Mouse (Mus musculus): ENCODE data around the gene Th. TPM values are rescaled to one million over a fixed set of nuclear protein-coding genes. Genes with fewer than 3 reads are reported as not detected.

The Th gene
- polyA plus RNA-seq (2012; rRNA removed): 14.8 and 17.9 TPM in 2 replicates

- DNase-seq (ENCODE audit: low read depth): no peak
- no peak for TF ChIP-seq POLR2A (IDR thresholded peaks at IDR 0.05; ENCODE audit: borderline replicate concordance, extremely low read depth, insufficient read depth, insufficient read length, poor library complexity, severe bottlenecking)
- TF ChIP-seq CTCF (IDR thresholded peaks at IDR 0.05; ENCODE audit: borderline replicate concordance, extremely low read depth, insufficient read depth, insufficient read length): no peak
Measured at GRCm38 (mm10) chr7:142931028-142931427, at the start of gene Th. Gene Th, minus strand, starts transcription at chr7:142931128.

- TF ChIP-seq POLR2A (IDR thresholded peaks at IDR 0.05; ENCODE audit: borderline replicate concordance, extremely low read depth, insufficient read depth, insufficient read length, poor library complexity, severe bottlenecking) (no peak), CTCF (IDR thresholded peaks at IDR 0.05; ENCODE audit: borderline replicate concordance, extremely low read depth, insufficient read depth, insufficient read length) (no peak)
- peak; percentile 51 for DNase-seq (ENCODE audit: low read depth)
Measured at GRCm38 (mm10) chr7:142968809-142969511, 38.0 kb upstream of the Th start, which contains the start of gene Ascl2. Gene Ascl2, minus strand, starts transcription at chr7:142969264.

GRCm38 (mm10) chr7:142967884-142968808, 37.2 kb upstream of the Th start:
- peak; percentile 28; the same call in 1 of the 2 replicates for TF ChIP-seq CTCF (IDR thresholded peaks at IDR 0.05; ENCODE audit: borderline replicate concordance, extremely low read depth, insufficient read depth, insufficient read length)
- no peak for TF ChIP-seq POLR2A (IDR thresholded peaks at IDR 0.05; ENCODE audit: borderline replicate concordance, extremely low read depth, insufficient read depth, insufficient read length, poor library complexity, severe bottlenecking)
- peak; percentile 93 for DNase-seq (ENCODE audit: low read depth)

- TF ChIP-seq CTCF (IDR thresholded peaks at IDR 0.05; ENCODE audit: borderline replicate concordance, extremely low read depth, insufficient read depth, insufficient read length): no peak
- TF ChIP-seq POLR2A (IDR thresholded peaks at IDR 0.05; ENCODE audit: borderline replicate concordance, extremely low read depth, insufficient read depth, insufficient read length, poor library complexity, severe bottlenecking): no peak
- DNase-seq (ENCODE audit: low read depth): peak; percentile 17
Measured at GRCm38 (mm10) chr7:142967414-142967883, 36.5 kb upstream of the Th start.

- DNase-seq (ENCODE audit: low read depth): peak; percentile 4
- TF ChIP-seq CTCF (IDR thresholded peaks at IDR 0.05; ENCODE audit: borderline replicate concordance, extremely low read depth, insufficient read depth, insufficient read length): no peak
- no peak for TF ChIP-seq POLR2A (IDR thresholded peaks at IDR 0.05; ENCODE audit: borderline replicate concordance, extremely low read depth, insufficient read depth, insufficient read length, poor library complexity, severe bottlenecking)
Measured at GRCm38 (mm10) chr7:142959752-142960151, 28.8 kb upstream of the Th start.

- no peak for DNase-seq (ENCODE audit: low read depth)
- TF ChIP-seq POLR2A (IDR thresholded peaks at IDR 0.05; ENCODE audit: borderline replicate concordance, extremely low read depth, insufficient read depth, insufficient read length, poor library complexity, severe bottlenecking) (no peak), CTCF (IDR thresholded peaks at IDR 0.05; ENCODE audit: borderline replicate concordance, extremely low read depth, insufficient read depth, insufficient read length) (no peak)
Measured at GRCm38 (mm10) chr7:142958817-142959216, 27.9 kb upstream of the Th start.

- TF ChIP-seq CTCF (IDR thresholded peaks at IDR 0.05; ENCODE audit: borderline replicate concordance, extremely low read depth, insufficient read depth, insufficient read length) (no peak), POLR2A (IDR thresholded peaks at IDR 0.05; ENCODE audit: borderline replicate concordance, extremely low read depth, insufficient read depth, insufficient read length, poor library complexity, severe bottlenecking) (no peak)
- no peak for DNase-seq (ENCODE audit: low read depth)
Measured at GRCm38 (mm10) chr7:142956018-142956417, 25.1 kb upstream of the Th start.

GRCm38 (mm10) chr7:142949568-142949967, 18.6 kb upstream of the Th start:
- TF ChIP-seq POLR2A (IDR thresholded peaks at IDR 0.05; ENCODE audit: borderline replicate concordance, extremely low read depth, insufficient read depth, insufficient read length, poor library complexity, severe bottlenecking): no peak
- no peak for TF ChIP-seq CTCF (IDR thresholded peaks at IDR 0.05; ENCODE audit: borderline replicate concordance, extremely low read depth, insufficient read depth, insufficient read length)

GRCm38 (mm10) chr7:142937631-142938030, 6.7 kb upstream of the Th start:
- TF ChIP-seq POLR2A (IDR thresholded peaks at IDR 0.05; ENCODE audit: borderline replicate concordance, extremely low read depth, insufficient read depth, insufficient read length, poor library complexity, severe bottlenecking) (no peak), CTCF (IDR thresholded peaks at IDR 0.05; ENCODE audit: borderline replicate concordance, extremely low read depth, insufficient read depth, insufficient read length) (no peak)
- peak; percentile 6 for DNase-seq (ENCODE audit: low read depth)

More at GRCm38 (mm10) chr7:142949568-142949967, 18.6 kb upstream of the Th start:
- DNase-seq (ENCODE audit: low read depth): no peak

GRCm38 (mm10) chr7:142935708-142936107, 4.8 kb upstream of the Th start:
- no peak for DNase-seq (ENCODE audit: low read depth)
- TF ChIP-seq POLR2A (IDR thresholded peaks at IDR 0.05; ENCODE audit: borderline replicate concordance, extremely low read depth, insufficient read depth, insufficient read length, poor library complexity, severe bottlenecking) (no peak), CTCF (IDR thresholded peaks at IDR 0.05; ENCODE audit: borderline replicate concordance, extremely low read depth, insufficient read depth, insufficient read length) (no peak)

GRCm38 (mm10) chr7:142932469-142932868, 1.5 kb upstream of the Th start:
- no peak for TF ChIP-seq POLR2A (IDR thresholded peaks at IDR 0.05; ENCODE audit: borderline replicate concordance, extremely low read depth, insufficient read depth, insufficient read length, poor library complexity, severe bottlenecking)
- TF ChIP-seq CTCF (IDR thresholded peaks at IDR 0.05; ENCODE audit: borderline replicate concordance, extremely low read depth, insufficient read depth, insufficient read length): no peak
- DNase-seq (ENCODE audit: low read depth): no peak
